Mouse (Mus musculus): ENCODE data around the gene Pdzrn4. TPM values are rescaled to one million over a fixed set of nuclear protein-coding genes. Genes with fewer than 3 reads are reported as not detected.

Gene Pdzrn4
- polyA plus RNA-seq, 1 experiment from 2014 or later, result 2.1 TPM

DNA sequence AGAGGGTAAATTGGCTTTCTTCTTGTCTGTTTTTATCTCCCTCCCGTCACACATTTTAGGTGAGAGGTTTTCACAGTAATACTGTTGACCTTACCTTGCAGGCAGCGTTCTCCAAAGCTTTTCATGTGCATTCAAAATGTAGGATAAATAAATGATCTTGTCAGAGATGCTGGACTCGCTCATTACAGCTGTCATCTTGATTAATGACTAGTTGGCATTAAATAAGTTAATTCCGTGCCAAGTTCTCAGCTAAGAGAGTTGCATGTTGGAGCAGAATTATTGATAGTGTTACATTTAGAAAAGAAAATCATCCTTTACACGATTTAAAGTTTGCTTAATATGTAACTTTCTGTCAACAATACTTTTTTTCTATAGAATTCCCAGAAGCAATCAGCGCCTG, 4.9 kb downstream of the Pdzrn4 start:
- H3K27ac ChIP-seq (ENCODE audit: low read length), result no peak overlapping the region
- H3K9me3 ChIP-seq (replicated peaks; ENCODE audit: control insufficient read depth, low read length), result no peaks in the 10 kb centered on the region
- 62% methylated on average over 6 of the region's 6 CpGs for WGBS
- H3K4me2 ChIP-seq (ENCODE audit: low read depth, low read length), result no peak overlapping the region
- 0 out of 2 replicates have a peak, but pooled peaks cover 3% of the 10 kb centered on the region for H3K4me1 ChIP-seq (ENCODE audit: control insufficient read depth, insufficient read depth, low read length)
- H3K9ac ChIP-seq (ENCODE audit: low read length), result no peak overlapping the region
- H3K4me3 ChIP-seq (ENCODE audit: low read length), result no peak overlapping the region
- peaks cover 14% of the 10 kb centered on the region for H3K27me3 ChIP-seq (ENCODE audit: control insufficient read depth, insufficient read depth, low read length)
- no peak for ATAC-seq (replicated peaks; ENCODE audit: extremely low read depth, insufficient read depth, low FRiP score)
- H3K36me3 ChIP-seq (ENCODE audit: control insufficient read depth, insufficient read depth), result no peaks in the 10 kb centered on the region

DNA sequence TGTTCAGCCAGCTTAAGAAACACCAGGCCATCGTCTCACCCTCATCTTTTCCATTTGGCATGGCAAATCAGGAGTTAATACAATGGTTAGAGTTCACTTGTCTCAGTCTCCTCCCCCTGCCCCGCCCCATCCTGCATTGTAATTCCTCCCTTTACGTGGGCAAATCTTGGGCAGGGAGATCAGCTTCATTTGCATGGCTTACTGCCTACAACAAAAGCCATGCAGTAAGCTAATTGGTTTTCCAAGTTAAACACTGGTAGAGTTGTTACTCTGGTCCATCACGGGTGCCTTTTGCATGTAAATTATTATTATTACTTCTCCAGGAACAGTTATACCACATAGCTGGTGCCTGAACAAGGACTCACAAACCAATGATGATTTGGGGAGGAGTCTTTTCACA, 18.6 kb downstream of the Pdzrn4 start:
- 26% methylated on average over 4 of the region's 4 CpGs for WGBS

DNA sequence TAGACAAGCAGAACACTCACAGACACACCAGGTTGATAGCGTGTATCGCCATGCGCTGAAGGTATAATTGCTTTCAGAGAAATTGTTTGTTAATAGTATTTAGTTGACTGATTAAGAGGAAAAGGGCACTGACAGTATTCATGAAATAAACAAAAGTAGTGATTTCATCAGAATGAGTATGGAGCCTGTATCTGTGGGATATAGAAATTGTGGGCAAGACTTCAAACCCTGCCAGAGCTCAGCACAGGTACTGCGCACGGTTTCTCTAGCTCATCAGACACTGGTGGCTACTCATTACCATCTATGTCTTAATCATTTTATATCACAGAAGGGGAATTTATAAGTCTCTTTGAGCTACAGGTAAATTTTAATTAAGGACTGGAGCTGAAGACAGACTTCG, 19.5 kb downstream of the Pdzrn4 start:
- Histone ChIP-seq H3K27ac (ENCODE audit: low read length) (no peak overlapping the region), H3K4me3 (ENCODE audit: low read length) (no peak overlapping the region), H3K9me3 (replicated peaks; ENCODE audit: control insufficient read depth, low read length) (no peaks in the 10 kb centered on the region), H3K36me3 (ENCODE audit: control insufficient read depth, insufficient read depth) (no peaks in the 10 kb centered on the region), H3K4me2 (ENCODE audit: low read depth, low read length) (no peak overlapping the region), H3K9ac (ENCODE audit: low read length) (no peak overlapping the region), H3K27me3 (ENCODE audit: control insufficient read depth, insufficient read depth, low read length) (no peaks in the 10 kb centered on the region), H3K4me1 (ENCODE audit: control insufficient read depth, insufficient read depth, low read length) (no peaks in the 10 kb centered on the region)
- no peak for ATAC-seq (replicated peaks; ENCODE audit: extremely low read depth, insufficient read depth, low FRiP score)
- 92% methylated on average over 6 of the region's 6 CpGs for WGBS

More for the DNA sequence above, 18.6 kb downstream of the Pdzrn4 start:
- Histone ChIP-seq H3K4me1 (ENCODE audit: control insufficient read depth, insufficient read depth, low read length) (no peaks in the 10 kb centered on the region), H3K4me2 (ENCODE audit: low read depth, low read length) (no peak overlapping the region), H3K36me3 (ENCODE audit: control insufficient read depth, insufficient read depth) (no peaks in the 10 kb centered on the region), H3K9ac (ENCODE audit: low read length) (no peak overlapping the region), H3K9me3 (replicated peaks; ENCODE audit: control insufficient read depth, low read length) (no peaks in the 10 kb centered on the region), H3K4me3 (ENCODE audit: low read length) (no peak overlapping the region), H3K27ac (ENCODE audit: low read length) (no peak overlapping the region), H3K27me3 (ENCODE audit: control insufficient read depth, insufficient read depth, low read length) (no peaks in the 10 kb centered on the region)
- ATAC-seq (replicated peaks; ENCODE audit: extremely low read depth, insufficient read depth, low FRiP score), result no peak

DNA sequence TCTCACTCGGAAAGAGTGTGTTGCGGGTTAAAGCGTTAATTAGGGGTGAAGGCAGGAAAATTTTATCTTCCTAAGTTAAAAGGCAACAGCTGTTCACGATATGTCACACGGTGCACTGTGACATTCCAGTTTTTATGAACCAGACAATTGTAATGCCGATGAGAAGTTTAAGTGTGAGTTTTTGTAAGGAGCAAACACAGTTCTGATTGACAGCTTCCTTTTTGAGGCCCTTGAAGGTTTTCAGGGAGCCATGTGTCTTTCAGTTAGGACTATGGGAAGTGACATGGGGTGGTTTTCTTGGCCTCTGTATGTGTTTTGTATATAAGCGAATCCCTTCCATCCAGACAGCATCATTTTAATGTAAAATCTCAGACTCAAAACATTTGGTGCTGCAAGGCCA, 20.0 kb downstream of the Pdzrn4 start:
- 55% methylated on average over 7 of the region's 7 CpGs for WGBS
- Histone ChIP-seq H3K9me3 (replicated peaks; ENCODE audit: control insufficient read depth, low read length) (no peaks in the 10 kb centered on the region), H3K27ac (ENCODE audit: low read length) (no peak overlapping the region), H3K4me2 (ENCODE audit: low read depth, low read length) (no peak overlapping the region), H3K4me3 (ENCODE audit: low read length) (no peak overlapping the region), H3K4me1 (ENCODE audit: control insufficient read depth, insufficient read depth, low read length) (no peaks in the 10 kb centered on the region), H3K9ac (ENCODE audit: low read length) (no peak overlapping the region), H3K36me3 (ENCODE audit: control insufficient read depth, insufficient read depth) (no peaks in the 10 kb centered on the region), H3K27me3 (ENCODE audit: control insufficient read depth, insufficient read depth, low read length) (no peaks in the 10 kb centered on the region)
- ATAC-seq (replicated peaks; ENCODE audit: extremely low read depth, insufficient read depth, low FRiP score), result no peak

DNA sequence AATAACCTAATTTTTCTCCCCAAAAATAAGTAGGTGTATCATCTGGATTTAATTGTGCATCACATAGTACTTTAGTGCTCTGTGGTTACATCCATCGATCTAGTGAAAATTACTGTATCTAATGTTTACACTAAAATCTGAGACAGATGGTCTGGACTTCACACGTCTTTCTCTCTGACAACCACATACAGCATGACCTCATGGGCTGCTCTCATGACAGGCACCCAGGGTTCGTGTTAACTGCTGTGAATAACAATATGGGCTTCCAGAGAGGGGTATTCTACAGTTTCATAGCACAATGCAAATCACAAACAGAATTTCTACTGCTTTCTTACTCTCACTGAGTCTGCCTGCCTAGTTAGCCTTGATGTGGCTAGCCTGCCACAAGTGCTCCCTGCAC, 20.4 kb downstream of the Pdzrn4 start:
- H3K36me3 ChIP-seq (ENCODE audit: control insufficient read depth, insufficient read depth), result no peaks in the 10 kb centered on the region

DNA sequence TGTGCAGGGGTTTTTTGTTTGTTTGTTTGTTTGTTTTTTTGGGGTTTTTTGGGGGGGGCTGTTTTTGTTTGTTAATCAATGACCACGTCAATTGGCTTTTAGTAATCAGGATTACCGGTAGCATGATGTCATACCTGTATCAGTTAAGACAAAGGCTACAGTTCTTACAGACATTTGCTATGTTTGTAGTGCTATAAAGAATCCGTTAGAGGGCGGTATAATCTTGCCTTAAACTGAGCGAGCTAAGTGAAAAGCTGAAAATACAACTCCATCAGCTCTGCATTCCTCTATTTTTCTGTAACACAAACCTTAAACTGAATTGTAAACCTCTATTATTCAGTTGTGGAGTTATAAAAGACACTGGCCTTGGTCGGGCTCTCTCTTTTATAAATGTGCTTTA, 37.9 kb downstream of the Pdzrn4 start:
- H3K4me1 ChIP-seq (ENCODE audit: control insufficient read depth, insufficient read depth, low read length), result no peaks in the 10 kb centered on the region
- no peak overlapping the region for H3K4me3 ChIP-seq (ENCODE audit: low read length)
- no peaks in the 10 kb centered on the region for H3K27me3 ChIP-seq (ENCODE audit: control insufficient read depth, insufficient read depth, low read length)
- 7% methylated on average over 6 of the region's 6 CpGs for WGBS
- H3K9ac ChIP-seq (ENCODE audit: low read length), result no peak overlapping the region
- no peak for ATAC-seq (replicated peaks; ENCODE audit: extremely low read depth, insufficient read depth, low FRiP score)
- no peak overlapping the region for H3K4me2 ChIP-seq (ENCODE audit: low read depth, low read length)
- no peaks in the 10 kb centered on the region for H3K9me3 ChIP-seq (replicated peaks; ENCODE audit: control insufficient read depth, low read length)
- H3K36me3 ChIP-seq (ENCODE audit: control insufficient read depth, insufficient read depth), result no peaks in the 10 kb centered on the region
- no peak overlapping the region for H3K27ac ChIP-seq (ENCODE audit: low read length)

More for the DNA sequence above, 20.4 kb downstream of the Pdzrn4 start:
- no peak overlapping the region for H3K27ac ChIP-seq (ENCODE audit: low read length)
- no peak overlapping the region for H3K4me2 ChIP-seq (ENCODE audit: low read depth, low read length)
- WGBS, result 60% methylated on average over 3 of the region's 3 CpGs
- no peaks in the 10 kb centered on the region for H3K27me3 ChIP-seq (ENCODE audit: control insufficient read depth, insufficient read depth, low read length)
- no peaks in the 10 kb centered on the region for H3K9me3 ChIP-seq (replicated peaks; ENCODE audit: control insufficient read depth, low read length)
- no peaks in the 10 kb centered on the region for H3K4me1 ChIP-seq (ENCODE audit: control insufficient read depth, insufficient read depth, low read length)
- H3K4me3 ChIP-seq (ENCODE audit: low read length), result no peak overlapping the region
- H3K9ac ChIP-seq (ENCODE audit: low read length), result no peak overlapping the region
- no peak for ATAC-seq (replicated peaks; ENCODE audit: extremely low read depth, insufficient read depth, low FRiP score)

DNA sequence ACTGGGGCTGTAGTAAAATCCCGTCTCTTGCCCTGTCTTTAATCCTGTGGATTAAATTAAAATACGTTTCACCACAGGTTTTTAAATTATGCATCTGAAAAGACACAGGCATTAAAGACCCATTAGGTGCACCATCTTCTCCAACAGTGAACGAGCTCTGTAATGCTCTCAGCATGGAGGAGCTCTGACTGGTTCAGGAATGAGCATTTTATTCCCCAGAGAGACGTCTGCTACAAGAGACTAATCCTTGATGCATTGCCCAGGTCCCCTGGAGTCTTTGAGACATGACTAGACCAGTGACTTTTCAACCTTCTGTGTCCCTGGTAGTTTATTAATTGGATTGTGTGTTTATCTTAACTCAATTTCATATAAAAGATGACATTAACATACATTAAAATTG, 38.6 kb downstream of the Pdzrn4 start:
- Histone ChIP-seq H3K9ac (ENCODE audit: low read length) (no peak overlapping the region), H3K4me3 (ENCODE audit: low read length) (no peak overlapping the region), H3K9me3 (replicated peaks; ENCODE audit: control insufficient read depth, low read length) (no peaks in the 10 kb centered on the region), H3K36me3 (ENCODE audit: control insufficient read depth, insufficient read depth) (no peaks in the 10 kb centered on the region), H3K27ac (ENCODE audit: low read length) (no peak overlapping the region), H3K4me1 (ENCODE audit: control insufficient read depth, insufficient read depth, low read length) (no peaks in the 10 kb centered on the region), H3K4me2 (ENCODE audit: low read depth, low read length) (no peak overlapping the region), H3K27me3 (ENCODE audit: control insufficient read depth, insufficient read depth, low read length) (no peaks in the 10 kb centered on the region)
- 58% methylated on average over 4 of the region's 4 CpGs for WGBS
- ATAC-seq (replicated peaks; ENCODE audit: extremely low read depth, insufficient read depth, low FRiP score), result no peak

DNA sequence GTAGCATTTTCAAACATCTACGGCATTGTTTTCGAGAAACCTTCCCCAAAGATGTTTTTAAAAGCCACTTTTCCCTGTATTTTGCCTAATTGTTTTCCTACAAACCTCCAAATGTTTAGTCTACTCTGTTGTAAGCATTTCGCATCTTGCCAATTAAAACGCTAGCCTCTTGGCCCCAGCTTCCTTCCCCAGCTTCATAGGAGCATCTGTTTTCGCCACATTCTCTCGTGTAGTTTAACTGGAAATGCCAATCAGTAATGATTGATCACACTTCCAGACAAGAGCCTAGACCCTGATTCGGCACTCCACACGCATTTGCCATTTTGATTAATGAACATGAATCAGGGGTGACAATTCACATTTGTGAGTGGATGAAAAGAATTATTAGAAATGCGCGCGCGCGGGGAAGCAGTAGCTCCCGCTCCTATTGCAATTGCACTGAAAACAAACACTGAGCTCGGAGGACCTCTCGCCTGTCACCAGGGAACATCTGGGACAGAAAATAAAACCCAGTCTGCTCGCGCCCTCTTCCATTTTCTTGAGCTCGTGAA, 45.0 kb downstream of the Pdzrn4 start:
- no peak overlapping the region for H3K4me3 ChIP-seq (ENCODE audit: low read length)
- H3K27me3 ChIP-seq (ENCODE audit: control insufficient read depth, insufficient read depth, low read length), result no peaks in the 10 kb centered on the region
- H3K36me3 ChIP-seq (ENCODE audit: control insufficient read depth, insufficient read depth), result no peaks in the 10 kb centered on the region
- no peak overlapping the region for H3K27ac ChIP-seq (ENCODE audit: low read length)
- no peaks in the 10 kb centered on the region for H3K4me1 ChIP-seq (ENCODE audit: control insufficient read depth, insufficient read depth, low read length)
- no peak overlapping the region for H3K9ac ChIP-seq (ENCODE audit: low read length)
- H3K4me2 ChIP-seq (ENCODE audit: low read depth, low read length), result no peak overlapping the region
- no peaks in the 10 kb centered on the region for H3K9me3 ChIP-seq (replicated peaks; ENCODE audit: control insufficient read depth, low read length)
- no peak for ATAC-seq (replicated peaks; ENCODE audit: extremely low read depth, insufficient read depth, low FRiP score)
- 70% methylated on average over 19 of the region's 19 CpGs for WGBS

DNA sequence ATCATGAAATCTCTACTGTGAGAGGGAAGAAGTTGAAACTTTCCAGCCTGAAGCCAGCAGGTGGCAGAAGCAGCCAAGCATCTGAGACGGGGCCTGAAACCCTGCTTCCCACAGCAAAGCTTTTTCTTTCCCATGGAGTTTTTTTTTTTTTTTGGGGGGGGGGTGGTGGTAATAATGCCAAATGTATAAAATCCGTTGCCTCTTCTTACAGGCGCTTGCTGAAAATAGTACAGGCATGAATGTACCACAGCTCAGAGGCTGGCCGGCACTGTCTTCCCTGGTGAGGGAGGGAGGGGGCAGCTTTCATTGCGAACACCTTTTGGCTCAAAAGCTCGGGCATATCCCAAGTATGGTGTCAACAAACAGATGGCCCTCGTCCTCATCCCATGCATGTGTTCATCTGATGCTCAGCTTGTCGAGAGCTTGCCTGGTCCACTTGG, 51.0 kb downstream of the Pdzrn4 start:
- no peak for ATAC-seq (replicated peaks; ENCODE audit: extremely low read depth, insufficient read depth, low FRiP score)
- no peaks in the 10 kb centered on the region for H3K27me3 ChIP-seq (ENCODE audit: control insufficient read depth, insufficient read depth, low read length)
- no peaks in the 10 kb centered on the region for H3K9me3 ChIP-seq (replicated peaks; ENCODE audit: control insufficient read depth, low read length)
- no peak overlapping the region for H3K4me3 ChIP-seq (ENCODE audit: low read length)
- H3K9ac ChIP-seq (ENCODE audit: low read length), result no peak overlapping the region
- no peaks in the 10 kb centered on the region for H3K4me1 ChIP-seq (ENCODE audit: control insufficient read depth, insufficient read depth, low read length)
- 37% methylated on average over 8 of the region's 8 CpGs for WGBS
- no peak overlapping the region for H3K4me2 ChIP-seq (ENCODE audit: low read depth, low read length)
- H3K36me3 ChIP-seq (ENCODE audit: control insufficient read depth, insufficient read depth), result no peaks in the 10 kb centered on the region
- no peak overlapping the region for H3K27ac ChIP-seq (ENCODE audit: low read length)
